Mouse (Mus musculus): ENCODE measurements around the gene Limch1. TPM values are rescaled to one million over a fixed set of nuclear protein-coding genes. Genes with fewer than 3 reads are reported as not detected.

Gene Limch1
- total and polyA plus RNA-seq, 3 experiments: 0.05 TPM; not detected in 2

Other genes starting within 250 kb of the Limch1 start
- 0.17 and 0.34 TPM in 2 replicates for gene Apbb2, start 127.0 kb upstream of the Limch1 start, total RNA-seq (2012; rRNA removed)
- 0.28 and 0.40 TPM in 2 replicates for gene Apbb2, start 127.0 kb upstream of the Limch1 start, total RNA-seq (2014; rRNA removed)
- 0.34 and 0.76 TPM in 2 replicates for gene Apbb2, start 127.0 kb upstream of the Limch1 start, polyA plus RNA-seq (2012; ENCODE audit: insufficient read length, low read depth)
- not detected in 2 replicates for gene Uchl1, start 69.7 kb upstream of the Limch1 start, total RNA-seq (2012; rRNA removed)
- gene Uchl1, start 69.7 kb upstream of the Limch1 start, total RNA-seq (2014; rRNA removed): not detected in 2 replicates
- gene Uchl1, start 69.7 kb upstream of the Limch1 start, polyA plus RNA-seq (2012; ENCODE audit: insufficient read length, low read depth): not detected in 2 replicates